Mouse (Mus musculus) megakaryocyte, adult 5-6 weeks (primary cell): ENCODE results near the gene Mrps36. TPM values are rescaled to one million over a fixed set of nuclear protein-coding genes. Genes with fewer than 3 reads are reported as not detected.
"Not testable (repeated sequence)": the region's sequence is repeated elsewhere in the genome, so short reads cannot be mapped to it uniquely, and the experiment has no call there.

Experiments used
- ATAC-seq: 2 replicates; pipeline ENCODE4 v1.8.0; 2016; ENCODE audit warnings: mild to moderate bottlenecking, inconsistent platforms; ENCODE audit not compliant: poor library complexity, severe bottlenecking
- total RNA-seq, 2 experiments: library from RNA; stranded (forward) in 1 of 2; stranded (reverse) in 1 of 2; fragments of 153-499, 151-499 nt in 1 of 2; fragments of 221-1000, 200-1000 nt in 1 of 2; gene quantifications; 2 replicates each; pipeline versions ENCODE4 v1.2.3 to v1.2.4; 2015 to 2017

Mrps36 gene
- total RNA-seq, 2 experiments from 2014 or later = 47.2 to 56.6 TPM

DNA sequence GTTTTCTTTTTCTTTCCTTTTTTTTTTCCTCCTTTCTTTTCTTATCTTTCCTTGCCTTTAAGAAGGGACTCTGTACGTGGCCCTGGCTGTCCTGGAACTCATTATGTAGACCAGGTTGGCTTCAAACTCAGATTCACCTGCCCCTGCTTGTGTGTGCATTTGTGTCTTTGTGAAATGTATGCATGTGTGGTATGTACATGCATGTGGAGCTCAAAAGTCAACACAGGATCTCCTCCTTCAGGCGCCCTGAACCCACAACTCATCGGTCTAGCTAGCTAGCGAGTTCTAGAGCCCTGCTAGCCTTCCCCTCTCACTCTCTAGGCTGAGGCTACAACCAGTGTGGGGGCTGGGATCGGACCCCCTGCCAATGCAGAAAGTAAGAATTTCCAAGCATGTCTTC lies 1.6 kb downstream of the Mrps36 start:
- no peak for ATAC-seq

DNA sequence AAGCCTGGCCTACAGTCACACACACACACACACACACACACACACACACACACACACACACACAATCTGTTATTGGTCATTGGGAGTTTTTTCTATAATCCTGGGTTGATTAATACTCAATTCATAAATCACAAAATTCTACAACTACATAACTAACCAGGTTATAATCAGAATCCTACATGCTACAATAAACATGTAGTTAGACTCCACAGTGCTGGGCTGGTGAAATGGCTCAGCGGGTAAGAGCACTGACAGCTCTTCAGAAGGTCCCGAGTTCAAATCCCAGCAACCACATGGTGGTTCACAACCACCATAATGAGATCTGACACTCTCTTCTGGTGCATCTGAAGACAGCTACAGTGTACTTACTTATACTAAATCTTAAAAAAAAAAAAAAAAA lies 11.7 kb downstream of the Mrps36 start:
- no peak for ATAC-seq

DNA sequence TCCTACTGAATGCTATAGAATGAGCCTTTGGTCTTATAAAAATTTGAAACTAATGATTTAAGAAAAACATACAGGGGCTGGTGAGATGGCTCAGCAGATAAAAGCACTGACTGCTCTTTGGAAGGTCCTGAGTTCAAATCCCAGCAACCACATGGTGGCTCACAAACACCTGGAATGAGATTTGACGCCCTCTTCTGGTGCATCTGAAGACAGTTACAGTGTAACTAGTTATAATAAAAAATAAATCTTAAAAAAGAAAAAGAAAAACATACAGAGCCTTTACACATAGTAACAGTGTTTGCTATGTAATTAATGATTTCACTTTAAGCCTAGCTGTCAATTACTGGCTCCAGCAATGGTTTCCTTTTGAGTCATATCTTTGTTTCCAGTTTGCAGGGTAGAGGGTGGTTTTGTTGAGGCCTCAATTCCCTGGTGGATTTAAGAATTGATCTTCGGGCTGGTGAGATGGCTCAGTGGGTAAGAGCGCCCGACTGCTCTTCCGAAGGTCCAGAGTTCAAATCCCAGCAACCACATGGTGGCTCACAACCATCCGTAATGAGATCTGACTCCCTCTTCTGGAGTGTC lies 12.9 kb downstream of the Mrps36 start:
- not testable (repeated sequence) for ATAC-seq

DNA sequence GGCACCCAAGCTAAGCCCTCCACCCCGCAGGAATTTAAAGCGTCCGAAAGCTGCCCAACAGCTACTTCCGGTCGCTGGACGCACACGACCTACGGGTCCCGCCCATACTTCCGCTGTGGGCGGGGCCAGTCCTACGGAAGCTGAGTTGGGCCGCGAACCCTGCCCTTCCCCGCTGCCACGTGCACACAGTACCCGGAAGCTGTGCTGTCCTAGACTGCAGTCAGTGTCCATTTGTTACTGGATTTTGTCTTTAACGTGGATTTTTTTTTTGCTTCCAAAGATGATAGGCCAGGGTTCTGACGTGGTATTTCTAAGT lies 13.6 kb downstream of the Mrps36 start, which contains the start of gene Cdk7:
Cdk7 (minus strand) TSS at position 79 of the 316 bp plus-strand sequence.
- peak; percentile 100 for ATAC-seq

DNA sequence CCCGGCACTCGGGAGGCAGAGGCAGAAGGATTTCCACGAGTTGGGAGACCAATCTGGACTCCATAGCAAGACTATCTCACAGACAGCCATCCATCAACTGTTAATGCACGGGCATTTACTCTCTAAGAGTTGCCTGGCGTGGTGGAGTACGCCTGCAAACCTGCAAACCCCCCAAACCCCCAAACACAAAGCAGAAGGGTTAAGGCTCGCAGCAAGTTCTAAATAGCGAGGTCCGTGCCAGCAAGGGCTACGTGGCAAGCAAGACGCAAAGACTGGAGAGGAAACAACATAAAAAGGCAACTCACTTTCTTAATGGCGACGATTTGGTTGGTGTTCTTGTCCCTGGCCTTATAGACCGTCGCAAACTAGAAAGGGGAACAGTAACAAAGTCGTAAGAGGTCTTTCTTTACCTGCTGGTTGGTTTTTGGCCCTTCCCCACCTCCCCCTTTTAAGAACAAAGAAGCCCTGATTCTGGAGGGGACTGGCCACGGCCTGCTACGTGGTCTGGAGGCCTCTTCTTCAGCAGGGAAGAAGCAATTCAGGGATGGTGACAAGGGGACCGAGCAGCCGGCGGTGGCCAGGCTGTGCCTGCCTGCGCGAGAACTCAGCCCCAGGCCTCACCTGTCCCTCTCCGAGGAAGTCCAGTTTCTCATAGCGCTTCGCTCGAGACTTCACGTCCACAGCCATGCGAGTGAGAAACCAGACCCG lies 14.2 kb downstream of the Mrps36 start:
- ATAC-seq = peak; percentile 67

DNA sequence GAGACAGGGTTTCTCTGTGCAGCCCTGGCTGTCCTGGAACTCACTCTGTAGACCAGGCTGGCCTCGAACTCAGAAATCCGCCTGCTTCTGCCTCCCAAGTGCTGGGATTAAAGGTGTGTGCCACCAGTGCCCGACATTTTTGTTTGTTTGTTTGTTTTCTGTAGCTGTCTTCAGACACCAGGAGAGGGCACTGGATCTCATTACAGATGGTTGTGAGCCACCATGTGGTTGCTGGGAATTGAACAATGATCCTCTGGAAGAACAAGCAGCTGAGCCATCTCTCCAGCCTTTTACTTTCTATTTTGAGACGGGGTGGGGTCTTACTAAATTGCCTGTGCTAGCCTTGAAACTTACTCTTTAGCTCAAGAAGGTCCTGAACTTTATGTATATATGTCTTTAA lies 15.9 kb downstream of the Mrps36 start:
- not testable (repeated sequence) for ATAC-seq

DNA sequence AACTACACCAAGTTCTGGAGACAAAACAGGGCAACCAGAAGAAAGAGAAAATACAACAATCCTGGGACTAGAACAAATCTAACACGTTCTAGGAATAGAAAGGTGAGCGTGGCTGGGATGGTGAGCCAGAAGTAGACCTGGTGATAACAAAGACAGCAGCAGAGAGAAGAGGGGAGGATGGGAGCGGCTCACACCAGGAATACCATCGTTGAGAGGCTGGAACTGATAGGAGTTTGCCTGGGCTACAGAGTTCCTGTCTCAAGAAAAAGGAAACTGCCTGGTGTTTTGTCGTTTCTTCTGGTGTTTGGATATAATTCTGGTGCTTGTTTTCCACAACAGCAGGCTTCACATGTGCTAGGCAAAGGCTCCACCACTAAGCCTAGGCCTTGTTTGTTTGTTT lies 16.4 kb downstream of the Mrps36 start:
- ATAC-seq = no peak

DNA sequence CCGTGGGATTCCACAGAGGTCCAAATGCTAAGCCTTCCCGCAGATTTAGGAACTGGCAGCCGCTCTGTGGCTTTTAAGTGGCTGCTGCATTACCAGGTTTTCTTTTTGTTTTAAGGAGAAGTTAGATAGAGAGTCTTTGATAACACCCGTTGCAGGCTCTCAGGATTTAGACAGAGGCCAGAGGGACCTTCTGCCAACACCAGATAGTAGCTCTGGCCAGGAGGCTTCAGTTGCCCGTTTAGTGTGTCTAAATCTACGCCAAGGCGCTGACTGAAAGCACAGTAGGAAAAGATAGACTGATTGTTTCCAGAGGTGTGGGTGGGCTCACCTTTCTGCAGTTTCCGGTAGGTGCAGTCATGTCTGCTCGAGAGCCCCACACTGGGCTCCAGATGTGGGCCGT lies 19.3 kb downstream of the Mrps36 start:
- ATAC-seq = no peak

DNA sequence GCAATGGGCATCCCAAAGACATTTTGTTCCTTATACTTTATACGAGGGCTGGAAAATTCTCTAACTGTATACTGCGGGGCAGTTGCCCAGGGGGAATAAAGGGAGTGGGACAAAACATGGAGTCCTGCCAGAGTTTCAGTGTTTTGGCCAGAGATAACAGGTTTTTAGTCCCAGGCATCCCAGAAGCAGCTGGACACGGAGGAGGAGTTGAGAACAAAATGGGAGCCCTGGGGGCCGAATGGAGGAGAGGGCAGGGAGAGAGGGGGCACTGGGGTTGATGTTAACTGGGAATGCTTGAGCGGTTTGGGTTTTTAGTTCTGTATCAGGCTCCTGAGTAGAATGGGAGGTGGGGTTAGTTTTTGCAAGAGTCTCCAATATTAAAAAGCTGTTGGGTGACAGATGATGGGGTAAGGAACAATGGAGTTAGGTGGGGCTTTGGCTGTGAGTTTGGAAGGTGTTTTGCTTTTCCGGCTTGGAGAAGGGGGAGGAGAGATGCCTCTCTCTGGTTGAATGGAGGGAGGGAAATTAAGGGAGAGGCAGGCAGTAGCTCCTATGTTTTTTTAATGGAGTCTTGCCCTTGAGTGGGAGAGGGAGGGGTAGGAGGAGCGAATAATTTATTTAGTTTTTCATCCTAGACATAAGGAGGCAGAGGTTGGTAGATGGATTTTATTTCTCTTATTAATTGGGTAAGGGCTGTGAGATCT lies 20.3 kb downstream of the Mrps36 start:
- no peak for ATAC-seq

DNA sequence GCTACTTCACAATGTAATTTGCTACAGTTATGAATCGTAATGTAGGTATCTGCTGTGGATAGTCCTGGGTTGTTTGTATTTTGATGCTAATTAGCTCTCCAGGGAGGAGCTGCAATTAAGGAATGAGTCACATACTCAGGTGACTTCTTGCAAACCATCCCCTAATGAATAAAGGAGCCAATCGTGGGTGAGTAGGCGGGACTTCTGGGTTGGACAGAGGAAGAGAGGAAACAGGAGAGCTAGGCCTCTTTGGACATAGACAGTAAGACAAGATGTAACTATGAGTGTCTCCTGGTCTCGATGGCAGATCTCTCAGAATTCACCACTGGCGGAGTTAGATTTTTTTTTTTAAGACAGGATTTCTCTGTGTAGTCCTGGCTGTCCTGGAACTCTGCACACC lies 22.8 kb downstream of the Mrps36 start:
- no peak for ATAC-seq

DNA sequence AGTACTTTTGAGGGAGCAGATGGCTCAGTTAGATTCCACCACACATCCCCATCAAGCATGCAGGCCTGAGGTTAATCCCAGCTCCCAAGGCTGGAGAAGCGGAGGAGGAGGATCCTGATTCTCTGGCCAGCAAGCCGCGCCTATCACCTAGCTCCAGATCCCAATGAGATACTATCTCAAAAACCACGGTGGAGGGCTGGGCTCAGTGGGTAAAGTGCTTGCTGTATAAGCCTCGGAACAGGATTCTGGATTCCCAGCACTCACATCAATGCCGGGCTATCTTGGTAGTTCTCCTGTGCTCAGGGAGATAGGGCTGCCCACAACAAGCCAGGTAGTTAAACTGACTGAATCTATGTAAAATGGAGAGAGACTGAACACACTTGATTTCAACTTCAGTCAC lies 29.0 kb downstream of the Mrps36 start:
- ATAC-seq = no peak

DNA sequence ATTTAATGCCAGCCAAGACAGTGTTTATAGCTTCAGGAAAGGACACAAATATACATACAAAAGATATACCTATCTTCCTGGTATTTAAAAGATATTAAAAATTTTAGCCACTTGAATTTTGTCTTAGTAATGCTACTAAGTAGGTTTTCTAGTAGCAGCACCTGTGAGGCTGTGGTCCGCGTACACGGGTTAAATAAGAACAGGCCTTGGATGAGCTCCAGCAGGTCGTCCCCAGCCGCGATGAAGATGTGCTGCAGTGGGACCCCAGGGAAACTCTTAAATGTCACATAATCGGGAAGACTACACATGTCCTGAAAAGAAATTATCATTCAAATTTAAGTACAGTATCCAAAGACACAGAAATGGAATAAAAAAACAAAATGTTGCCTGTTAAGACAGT lies 38.3 kb downstream of the Mrps36 start:
- ATAC-seq = no peak

DNA sequence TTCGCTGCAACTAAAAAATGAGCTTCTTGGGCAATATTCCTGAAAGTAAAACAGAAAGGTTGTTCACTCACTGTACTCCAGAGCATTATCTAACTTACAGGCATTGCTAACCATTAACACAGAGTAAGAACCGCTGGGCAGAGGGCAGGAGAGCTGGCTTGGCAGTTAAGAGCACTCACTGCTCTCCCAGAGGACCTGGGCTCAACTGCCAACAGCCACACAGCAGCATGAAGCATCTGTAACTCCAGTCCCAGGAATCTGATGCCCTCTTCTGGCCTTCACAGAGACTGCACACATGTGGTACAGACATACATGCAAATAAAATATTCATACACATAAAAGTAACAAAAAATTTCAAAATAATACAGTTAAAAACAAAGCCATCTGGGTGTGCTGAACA lies 41.0 kb downstream of the Mrps36 start:
- no peak for ATAC-seq

DNA sequence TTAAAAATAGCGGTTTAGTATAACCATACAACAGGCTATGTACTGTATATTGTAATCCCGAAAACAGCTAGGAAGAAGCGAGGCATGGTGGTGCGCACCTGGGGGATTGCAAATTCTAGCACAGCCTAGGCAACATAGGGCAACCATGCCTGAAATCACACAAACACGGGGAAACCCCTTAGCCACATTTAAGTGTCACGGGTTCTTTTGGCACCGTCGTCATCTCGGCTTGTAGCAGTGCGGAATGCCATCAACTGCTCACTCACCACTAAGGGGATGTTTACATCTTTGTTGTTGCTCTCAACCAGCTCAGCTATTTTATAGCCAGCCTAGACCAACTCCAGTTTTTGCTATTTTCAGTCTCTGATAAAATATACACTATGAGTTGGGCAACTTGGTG lies 45.6 kb downstream of the Mrps36 start:
- ATAC-seq = no peak

DNA sequence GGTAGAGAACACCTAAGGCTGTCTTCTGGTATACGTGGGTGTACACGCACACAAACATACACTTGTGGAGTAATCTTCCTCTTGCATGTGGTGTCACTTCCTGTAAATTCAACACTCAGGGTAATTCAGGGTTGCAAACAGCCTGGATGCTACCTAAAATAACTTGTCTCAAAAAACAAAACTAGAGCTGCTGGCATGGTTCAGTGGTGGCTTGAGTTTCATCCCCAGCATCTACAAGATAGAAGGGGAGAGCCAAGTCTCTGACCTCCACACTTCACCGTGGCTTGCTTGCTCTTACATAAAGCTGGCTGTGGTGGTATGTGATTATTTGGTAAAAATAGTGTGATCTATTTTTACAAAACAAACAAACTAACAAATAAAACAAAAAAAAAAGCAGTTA lies 46.9 kb downstream of the Mrps36 start:
- ATAC-seq = peak; percentile 66

DNA sequence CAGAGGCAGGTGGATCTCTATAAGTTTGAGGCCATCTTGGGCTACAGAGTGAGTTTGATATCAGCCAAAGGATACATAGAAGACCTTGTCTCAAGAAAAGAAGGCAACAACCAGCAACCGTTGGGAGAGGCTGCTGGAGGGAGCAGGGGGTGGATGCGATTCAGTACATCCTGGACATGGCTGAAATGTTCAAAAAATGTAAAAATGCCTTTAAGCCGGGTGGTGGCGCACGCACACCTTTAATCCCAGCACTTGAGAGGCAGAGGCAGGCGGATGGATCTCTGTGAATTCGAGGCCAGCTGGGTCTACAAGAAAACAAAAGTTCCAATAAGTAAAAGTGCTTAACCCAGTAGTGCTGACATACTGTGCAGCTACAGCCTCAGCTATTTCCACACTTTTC lies 56.9 kb downstream of the Mrps36 start:
- no peak for ATAC-seq

Other genes starting within 250 kb of the Mrps36 start
- not detected in 2 replicates for gene Ocln, start 191.9 kb downstream of the Mrps36 start, total RNA-seq (2015)
- not detected in 2 replicates for gene Ocln, start 191.9 kb downstream of the Mrps36 start, total RNA-seq (2017)
- gene Marveld2, start 127.7 kb downstream of the Mrps36 start, total RNA-seq (2015) = 0.07 and 0.16 TPM in 2 replicates
- gene Marveld2, start 127.7 kb downstream of the Mrps36 start, total RNA-seq (2017) = 0.40 and 0.53 TPM in 2 replicates
- gene Ak6, start 93.7 kb downstream of the Mrps36 start, total RNA-seq (2015) = 189 and 230 TPM in 2 replicates
- gene Ak6, start 93.7 kb downstream of the Mrps36 start, total RNA-seq (2017) = 153 and 173 TPM in 2 replicates
- gene Rad17, start 93.6 kb downstream of the Mrps36 start, total RNA-seq (2015) = 25.6 and 28.7 TPM in 2 replicates
- 29.7 and 35.3 TPM in 2 replicates for gene Rad17, start 93.6 kb downstream of the Mrps36 start, total RNA-seq (2017)
- gene Taf9, start 93.1 kb downstream of the Mrps36 start, total RNA-seq (2015) = 21.9 and 28.0 TPM in 2 replicates
- gene Taf9, start 93.1 kb downstream of the Mrps36 start, total RNA-seq (2017) = 14.4 and 26.5 TPM in 2 replicates
- gene Ccdc125, start 74.9 kb downstream of the Mrps36 start, total RNA-seq (2015) = 36.8 and 39.3 TPM in 2 replicates
- 65.1 and 70.7 TPM in 2 replicates for gene Ccdc125, start 74.9 kb downstream of the Mrps36 start, total RNA-seq (2017)
- gene Cdk7, start 13.7 kb downstream of the Mrps36 start, total RNA-seq (2015) = 26.1 and 27.2 TPM in 2 replicates
- 22.2 and 22.6 TPM in 2 replicates for gene Cdk7, start 13.7 kb downstream of the Mrps36 start, total RNA-seq (2017)
- gene Cenph, start 31.2 kb upstream of the Mrps36 start, total RNA-seq (2015) = 36.9 and 44.5 TPM in 2 replicates
- 31.4 and 39.6 TPM in 2 replicates for gene Cenph, start 31.2 kb upstream of the Mrps36 start, total RNA-seq (2017)
- gene Ccnb1, start 41.9 kb upstream of the Mrps36 start, total RNA-seq (2015) = 133 and 142 TPM in 2 replicates
- 188 and 197 TPM in 2 replicates for gene Ccnb1, start 41.9 kb upstream of the Mrps36 start, total RNA-seq (2017)
- 73.0 and 85.6 TPM in 2 replicates for gene Slc30a5, start 88.8 kb upstream of the Mrps36 start, total RNA-seq (2015)
- gene Slc30a5, start 88.8 kb upstream of the Mrps36 start, total RNA-seq (2017) = 75.7 and 78.5 TPM in 2 replicates